12 mouse cellular contexts compared by ENCODE assay signal in genomic region chr4:106915265-106915664, GRCm38 (mm10). TPM values are rescaled to one million over a fixed set of nuclear protein-coding genes. Genes with fewer than 3 reads are reported as not detected.
DNase-seq lines count a peak whose midpoint lies in the region; ATAC-seq and TF ChIP-seq lines count a peak whose summit lies in the region.
"Had no signal": no experiment of that assay in that cellular context is flagged by ENCODE, and none has a peak within 500 bp of the region (broad histone marks: within the 10 kb centered on the region; RNA-seq: fewer than 3 reads in every experiment).

No protein-coding gene starts in this region.

- no peak overlapping the region for H3K4me3 ChIP-seq in heart, embryonic 14.5 days (ENCODE audit: control insufficient read depth in 1 of 2, insufficient read depth in 1 of 2, low read depth in 1 of 2, low read length in 2 of 2)
- H3K4me3 ChIP-seq in embryonic facial prominence, embryonic 13.5 days, result no peak overlapping the region
- H3K4me3 ChIP-seq in limb, embryonic 10.5 days, result peak overlapping the region; percentile 92
- H3K4me3 ChIP-seq in midbrain, postnatal 0 days (ENCODE audit: low read depth, low read length), result no peak overlapping the region
- H3K4me3 ChIP-seq in left cerebral cortex, adult 2 months, result no peak overlapping the region

- no peaks in the 10 kb centered on the region for H3K9me3 ChIP-seq in heart, embryonic 14.5 days (ENCODE audit: control insufficient read depth, low read length)
- H3K9me3 ChIP-seq in embryonic facial prominence, embryonic 13.5 days, result no peaks in the 10 kb centered on the region
- H3K9me3 ChIP-seq in limb, embryonic 10.5 days (replicated peaks), result no peaks in the 10 kb centered on the region
- H3K9me3 ChIP-seq in midbrain, postnatal 0 days (ENCODE audit: low read length), result no peaks in the 10 kb centered on the region

- no peak overlapping the region for H3K4me2 ChIP-seq in heart, embryonic 14.5 days (ENCODE audit: low read length)
- H3K4me2 ChIP-seq in embryonic facial prominence, embryonic 13.5 days, result peak overlapping the region; percentile 93
- 0 out of 2 replicates have a peak overlapping the region, but pooled peaks have one; percentile 94 for H3K4me2 ChIP-seq in midbrain, postnatal 0 days (ENCODE audit: low read depth, low read length, poor library complexity, severe bottlenecking)

- no peaks in the 10 kb centered on the region for H3K27me3 ChIP-seq in heart, embryonic 14.5 days (ENCODE audit: control insufficient read depth, insufficient read depth, low read length)
- H3K27me3 ChIP-seq in embryonic facial prominence, embryonic 13.5 days, result no peaks in the 10 kb centered on the region
- H3K27me3 ChIP-seq in limb, embryonic 10.5 days (ENCODE audit: low read depth, poor library complexity, severe bottlenecking), result no peaks in the 10 kb centered on the region
- no peaks in the 10 kb centered on the region for H3K27me3 ChIP-seq in midbrain, postnatal 0 days (ENCODE audit: insufficient read depth, low read length)

- TF ChIP-seq CTCF in midbrain, postnatal 0 days (IDR thresholded peaks at IDR 0.05), result no peak
- TF ChIP-seq CTCF in left cerebral cortex, adult 2 months (IDR thresholded peaks at IDR 0.05), result no peak

- peaks cover 62% of the 10 kb centered on the region for H3K36me3 ChIP-seq in heart, embryonic 14.5 days (ENCODE audit: control insufficient read depth, insufficient read depth, low read length)
- peaks cover 62% of the 10 kb centered on the region for H3K36me3 ChIP-seq in embryonic facial prominence, embryonic 13.5 days
- peaks cover 79% of the 10 kb centered on the region for H3K36me3 ChIP-seq in limb, embryonic 10.5 days
- H3K36me3 ChIP-seq in midbrain, postnatal 0 days (ENCODE audit: insufficient read depth, low read length), result peaks cover 28% of the 10 kb centered on the region

- H3K4me1 ChIP-seq in heart, embryonic 14.5 days (ENCODE audit: control insufficient read depth in 2 of 2, insufficient read depth in 2 of 2, low read length in 2 of 2), result peaks cover 15 to 26% of the 10 kb centered on the region in 2 experiments
- peaks cover 56% of the 10 kb centered on the region for H3K4me1 ChIP-seq in embryonic facial prominence, embryonic 13.5 days
- peaks cover 74% of the 10 kb centered on the region for H3K4me1 ChIP-seq in limb, embryonic 10.5 days
- H3K4me1 ChIP-seq in midbrain, postnatal 0 days (ENCODE audit: insufficient read depth, low read length), result peaks cover 19% of the 10 kb centered on the region

- no peak for ATAC-seq in heart, embryonic 14.5 days (ENCODE audit: insufficient number of reproducible peaks, insufficient read depth, low FRiP score, low read depth)
- ATAC-seq in embryonic facial prominence, embryonic 13.5 days (ENCODE audit: insufficient number of reproducible peaks, insufficient read depth, low FRiP score, low TSS enrichment, low read depth), result no peak
- no peak for ATAC-seq in midbrain, postnatal 0 days (ENCODE audit: low FRiP score)
- ATAC-seq: inflammation-experienced regulatory T-cells, adult 6 months had no signal

- DNase-seq in heart, postnatal 10 days, result no peak
- no peak for DNase-seq in limb, embryonic 10.5 days (ENCODE audit: low spot score)
- no peak for DNase-seq in midbrain, postnatal 0 days (ENCODE audit: low spot score)
- no peak for DNase-seq in left cerebral cortex, adult 2 months (ENCODE audit: extremely low spot score in 1 of 2, low spot score in 2 of 2)
- DNase-seq in left cerebral cortex, adult 11 months (ENCODE audit: low spot score), result no peak
- no peak for DNase-seq in embryo, embryonic 9.5 days (ENCODE audit: extremely low spot score)
- DNase-seq: B cell, adult 2 months; left cerebral cortex, postnatal 4 days; lung, postnatal 14 days had no signal

- intact Hi-C loops in heart, postnatal 10 days (cut with DNase I), result no loop called here
- intact Hi-C loops in left cerebral cortex, adult 2 months (cut with DNase I), result no loop called here

- H3K9ac ChIP-seq in heart, embryonic 14.5 days (ENCODE audit: low read length), result 0 out of 2 replicates have a peak overlapping the region, but pooled peaks have one; percentile 4
- H3K9ac ChIP-seq in embryonic facial prominence, embryonic 13.5 days, result peak overlapping the region; percentile 100; the same call in 1 of the 2 replicates
- H3K9ac ChIP-seq in midbrain, postnatal 0 days (replicated peaks; ENCODE audit: low read length, poor library complexity, severe bottlenecking), result 0 out of 2 replicates have a peak overlapping the region, but pooled peaks have one; percentile 5

- 69% methylated on average over 8 of the region's 8 CpGs for WGBS in heart, embryonic 14.5 days
- 48% methylated on average over 8 of the region's 8 CpGs for WGBS in embryonic facial prominence, embryonic 13.5 days
- 69% methylated on average over 8 of the region's 8 CpGs for WGBS in limb, embryonic 10.5 days
- 79% methylated on average over 8 of the region's 8 CpGs for WGBS in midbrain, postnatal 0 days

- no peak overlapping the region for H3K27ac ChIP-seq in heart, embryonic 14.5 days (replicated peaks in 1 of 2; ENCODE audit: control insufficient read depth in 1 of 2, insufficient read depth in 1 of 2, low read depth in 2 of 2, low read length in 2 of 2)
- no peak overlapping the region for H3K27ac ChIP-seq in embryonic facial prominence, embryonic 13.5 days
- H3K27ac ChIP-seq in limb, embryonic 10.5 days, result peak overlapping the region; percentile 42; the same call in 1 of the 2 replicates
- H3K27ac ChIP-seq in midbrain, postnatal 0 days (ENCODE audit: low read depth, low read length), result no peak overlapping the region
- no peak overlapping the region for H3K27ac ChIP-seq in left cerebral cortex, adult 2 months

RNA-seq across cellular contexts. Expression of gene Ssbp3, which starts 4.8 kb away (rescaled TPM):
- 36.7 and 43.3 TPM in 2 replicates for polyA plus RNA-seq in heart, embryonic 14.5 days (2014; fragmentation: Nextera tagmentation; extraction: Ambion mirVana)
- total RNA-seq in heart, postnatal 10 days (2021), result 10 to 100 TPM; 41.6 to 49.9 TPM
- 172 and 190 TPM in 2 replicates for polyA plus RNA-seq in embryonic facial prominence, embryonic 13.5 days (2015; fragmentation: Nextera tagmentation; extraction: Ambion mirVana)
- polyA plus RNA-seq in limb, embryonic 10.5 days (2016; fragmentation: Nextera tagmentation; extraction: Ambion mirVana), result 225 and 250 TPM in 2 replicates
- 172 and 176 TPM in 2 replicates for total RNA-seq in midbrain, postnatal 0 days (2014; rRNA removed)
- polyA plus RNA-seq in midbrain, postnatal 0 days (2015; fragmentation: Nextera tagmentation; extraction: Ambion mirVana), result 110 and 126 TPM in 2 replicates
- 100 to 1,000 TPM; 181 to 187 TPM for total RNA-seq in left cerebral cortex, adult 2 months (2021)

Comparison
In these comparisons a context has a peak if more than half of its experiments do, and no peak if none do; other contexts are left out.
1. H3K9ac ChIP-seq: peak in every context shown above with its lines; median percentile 100 in embryonic facial prominence, embryonic 13.5 days; 5 in midbrain, postnatal 0 days; 4 in heart, embryonic 14.5 days.